Mouse (Mus musculus) kidney, embryonic 14.5 days (tissue): ENCODE measurements at regions not wholly inside any gene's neighbourhood (a gene's known extent, or its start where the extent isn't known, plus 50 kb on each side); places are given as distances from the start of the nearest gene placed in this dataset.

ENCODE experiments used
- ATAC-seq: fragments of 200-750 bp; cut with Nextera tagmentation; 2 replicates; pipeline ENCODE4 v1.8.0; 2017; ENCODE audit warnings: moderate number of reproducible peaks, mild to moderate bottlenecking, moderate TSS enrichment, moderate library complexity; ENCODE audit not compliant: low FRiP score, low TSS enrichment
- H3K27ac ChIP-seq: fragments of 300-500 bp; sonication (generic); 2 replicates; pipeline ENCODE4 v1.5.1; 2014; ENCODE audit warnings: low read depth, mild to moderate bottlenecking, low read length, moderate library complexity, mixed read lengths
- H3K27me3 ChIP-seq: fragments of 300-500 bp; sonication (generic); 2 replicates; pipeline ENCODE4 v1.6.1; 2014; ENCODE audit warnings: mild to moderate bottlenecking, low read length; ENCODE audit not compliant: control insufficient read depth, insufficient read depth
- H3K36me3 ChIP-seq: fragments of 300-500 bp; sonication (generic); 2 replicates; pipeline ENCODE4 v1.6.1; 2014; ENCODE audit warnings: low read length, mixed read lengths; ENCODE audit not compliant: control insufficient read depth, insufficient read depth
- H3K4me1 ChIP-seq: fragments of 300-500 bp; sonication (generic); 2 replicates; pipeline ENCODE4 v1.6.1; 2014; ENCODE audit warnings: low read length, mixed read lengths; ENCODE audit not compliant: control insufficient read depth, insufficient read depth
- H3K4me2 ChIP-seq: fragments of 300-500 bp; sonication (generic); replicated peaks from 2 replicates; pipeline ENCODE4 v1.6.1; 2014; ENCODE audit warnings: low read depth, mild to moderate bottlenecking, low read length
- H3K4me3 ChIP-seq: fragments of 300-500 bp; sonication (generic); 2 replicates; pipeline ENCODE4 v1.5.1; 2014; ENCODE audit warnings: mild to moderate bottlenecking, low read length
- H3K9ac ChIP-seq: fragments of 300-500 bp; sonication (generic); 2 replicates; pipeline ENCODE4 v1.6.1; 2014; ENCODE audit warnings: low read depth, mild to moderate bottlenecking, low read length, moderate library complexity
- H3K9me3 ChIP-seq: fragments of 300-500 bp; sonication (generic); 2 replicates; pipeline ENCODE4 v1.6.1; 2016; ENCODE audit warnings: low read length; ENCODE audit not compliant: control insufficient read depth
- WGBS: fragments of 180-500 bp; shearing (Covaris S2); extraction: QIAGEN DNeasy Blood & Tissue Kit; methylation state at CpG from one replicate; pipeline ENCODE4 v1.1.7; 2014; 5-methylcytosine and 5-hydroxymethylcytosine counted together

- Histone ChIP-seq H3K9ac (no peak overlapping the region), H3K4me2 (no peak overlapping the region), H3K27ac (no peak overlapping the region), H3K36me3 (no peaks in the 10 kb centered on the region), H3K4me3 (no peak overlapping the region), H3K9me3 (no peaks in the 10 kb centered on the region), H3K27me3 (no peaks in the 10 kb centered on the region), H3K4me1 (no peaks in the 10 kb centered on the region)
- ATAC-seq: no peak
- WGBS: 90% methylated on average over 9 of the region's 9 CpGs
Measured at GRCm38 (mm10) chr13:70193270-70193669, 391.1 kb downstream of the Med10 start.

DNA sequence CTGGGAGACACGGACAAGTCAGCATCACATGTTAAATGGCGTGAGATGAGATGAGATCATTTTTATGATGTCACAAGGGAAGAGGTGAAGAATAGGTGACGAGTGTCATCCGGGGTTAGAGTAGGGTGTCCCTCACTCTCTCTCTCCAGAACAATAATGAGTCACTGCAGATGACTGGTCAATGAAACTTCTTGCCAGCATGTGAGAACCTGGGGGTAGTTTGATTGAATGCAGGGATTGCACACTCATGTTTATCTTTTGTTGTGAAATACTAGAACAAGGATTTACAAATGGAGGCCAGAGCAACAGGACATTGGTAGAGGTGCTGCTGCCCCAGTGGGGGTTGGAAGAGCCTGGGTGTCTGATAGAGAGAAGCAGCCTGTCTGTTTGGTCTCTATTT, 393.7 kb downstream of the Med10 start:
- H3K4me3 ChIP-seq: no peak overlapping the region
- H3K27ac ChIP-seq: no peak overlapping the region
- no peak overlapping the region for H3K9ac ChIP-seq
- H3K27me3 ChIP-seq: no peaks in the 10 kb centered on the region
- no peaks in the 10 kb centered on the region for H3K4me1 ChIP-seq
- no peak for ATAC-seq
- no peak overlapping the region for H3K4me2 ChIP-seq
- 85% methylated on average over 4 of the region's 4 CpGs for WGBS
- no peaks in the 10 kb centered on the region for H3K9me3 ChIP-seq
- no peaks in the 10 kb centered on the region for H3K36me3 ChIP-seq

GRCm38 (mm10) chr13:70198638-70199037, 396.4 kb downstream of the Med10 start:
- H3K9ac ChIP-seq: no peak overlapping the region
- H3K4me3 ChIP-seq: no peak overlapping the region
- 88% methylated on average over 4 of the region's 4 CpGs for WGBS
- ATAC-seq: no peak
- no peak overlapping the region for H3K4me2 ChIP-seq
- H3K4me1 ChIP-seq: no peaks in the 10 kb centered on the region
- no peaks in the 10 kb centered on the region for H3K27me3 ChIP-seq
- H3K9me3 ChIP-seq: no peaks in the 10 kb centered on the region
- H3K36me3 ChIP-seq: no peaks in the 10 kb centered on the region
- no peak overlapping the region for H3K27ac ChIP-seq

DNA sequence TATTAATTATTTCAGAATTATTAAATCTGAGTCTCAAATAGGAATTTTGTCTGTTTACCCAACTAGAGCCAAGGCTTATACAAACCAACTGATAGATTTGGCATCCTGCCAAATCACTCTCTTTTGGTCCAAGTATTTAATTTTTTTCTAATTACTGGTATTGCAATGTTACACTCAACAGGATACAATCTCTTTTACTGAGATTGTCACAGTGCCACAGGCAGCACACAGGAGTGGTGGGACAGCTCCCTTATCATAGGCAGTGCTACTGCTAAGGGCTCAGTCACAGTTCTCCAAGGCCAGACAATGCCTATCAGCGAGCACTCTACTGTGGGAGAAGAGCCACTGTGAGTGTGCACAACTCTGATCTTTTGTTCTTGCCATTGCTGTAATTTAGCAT, 396.9 kb downstream of the Med10 start:
- WGBS: 78% methylated on average over 1 of the region's 1 CpGs
- Histone ChIP-seq H3K4me1 (no peaks in the 10 kb centered on the region), H3K4me3 (no peak overlapping the region), H3K36me3 (no peaks in the 10 kb centered on the region), H3K27me3 (no peaks in the 10 kb centered on the region), H3K27ac (no peak overlapping the region), H3K4me2 (no peak overlapping the region), H3K9me3 (no peaks in the 10 kb centered on the region), H3K9ac (no peak overlapping the region)
- ATAC-seq: no peak

DNA sequence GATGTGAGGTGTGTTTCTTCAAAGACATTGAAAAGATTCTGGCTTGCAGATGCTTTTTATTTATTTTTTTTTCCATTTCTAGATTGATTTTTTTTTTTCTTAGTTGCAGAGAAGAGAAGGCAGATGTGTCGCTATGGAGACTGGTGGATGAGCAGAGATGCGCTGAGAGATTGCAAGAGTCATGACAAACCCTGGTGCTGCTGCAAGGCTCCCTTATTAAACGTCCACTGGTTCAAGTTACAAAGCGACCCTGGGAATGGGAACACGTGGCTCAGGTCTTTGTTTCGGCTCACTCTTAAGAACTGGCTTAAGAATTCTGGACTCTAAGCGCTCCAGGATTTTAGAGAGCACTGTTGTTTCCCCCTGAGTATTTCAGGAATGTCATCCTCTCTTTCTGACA, 403.1 kb downstream of the Med10 start:
- Histone ChIP-seq H3K4me2 (no peak overlapping the region), H3K27ac (no peak overlapping the region), H3K4me3 (no peak overlapping the region), H3K9ac (no peak overlapping the region), H3K9me3 (no peaks in the 10 kb centered on the region), H3K4me1 (no peaks in the 10 kb centered on the region), H3K36me3 (no peaks in the 10 kb centered on the region), H3K27me3 (no peaks in the 10 kb centered on the region)
- no peak for ATAC-seq
- WGBS: 50% methylated on average over 7 of the region's 7 CpGs

- ATAC-seq: no peak
- Histone ChIP-seq H3K9ac (no peak overlapping the region), H3K4me2 (no peak overlapping the region), H3K4me1 (no peaks in the 10 kb centered on the region), H3K27me3 (no peaks in the 10 kb centered on the region), H3K27ac (no peak overlapping the region), H3K4me3 (no peak overlapping the region), H3K36me3 (no peaks in the 10 kb centered on the region), H3K9me3 (no peaks in the 10 kb centered on the region)
- WGBS: 73% methylated on average over 3 of the region's 3 CpGs
Measured at GRCm38 (mm10) chr13:70210158-70210557, 408.0 kb downstream of the Med10 start.

DNA sequence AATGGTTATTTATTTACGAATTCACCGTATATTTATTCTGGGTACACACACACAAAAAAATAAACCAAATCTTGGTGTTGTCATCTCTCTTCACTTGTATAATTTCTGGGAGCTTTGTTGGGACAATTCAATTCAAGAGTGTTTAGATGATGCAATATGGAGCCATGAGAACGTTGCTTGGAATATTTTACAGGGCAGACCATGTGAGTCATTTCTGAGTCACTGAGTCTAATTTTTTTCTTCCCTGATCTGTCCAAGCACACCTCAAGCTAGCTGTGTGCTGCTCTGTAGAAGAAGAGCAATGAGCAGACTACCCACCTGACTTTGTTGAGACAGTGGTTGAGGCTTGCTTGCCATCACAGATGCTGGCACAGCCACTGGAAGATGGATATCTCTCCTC, 410.8 kb downstream of the Med10 start:
- H3K27ac ChIP-seq: no peak overlapping the region
- H3K4me2 ChIP-seq: no peak overlapping the region
- no peak for ATAC-seq
- no peaks in the 10 kb centered on the region for H3K9me3 ChIP-seq
- no peaks in the 10 kb centered on the region for H3K4me1 ChIP-seq
- H3K36me3 ChIP-seq: no peaks in the 10 kb centered on the region
- H3K4me3 ChIP-seq: no peak overlapping the region
- no peak overlapping the region for H3K9ac ChIP-seq
- WGBS: 84% methylated on average over 3 of the region's 3 CpGs
- H3K27me3 ChIP-seq: no peaks in the 10 kb centered on the region

DNA sequence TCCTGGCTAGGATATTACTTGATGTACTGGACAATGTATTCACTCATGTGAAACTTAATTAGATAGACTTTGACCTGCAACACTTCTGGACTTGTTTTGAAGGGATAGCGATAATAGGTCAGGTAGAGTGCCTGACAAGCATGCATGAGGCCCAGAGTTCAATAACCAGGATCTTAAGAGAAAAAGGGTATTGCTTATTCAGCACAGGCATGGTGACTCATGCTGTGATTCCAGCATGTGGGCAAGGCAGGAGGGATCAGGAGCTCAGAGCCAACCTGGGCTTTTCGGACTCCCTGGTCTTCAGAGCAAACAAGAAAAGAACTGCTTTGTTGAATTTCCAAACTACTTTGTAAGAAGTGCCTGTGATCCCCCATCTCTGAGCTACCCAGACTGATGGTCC, 411.4 kb downstream of the Med10 start:
- Histone ChIP-seq H3K36me3 (no peaks in the 10 kb centered on the region), H3K4me3 (no peak overlapping the region), H3K9ac (no peak overlapping the region), H3K9me3 (no peaks in the 10 kb centered on the region), H3K4me1 (no peaks in the 10 kb centered on the region), H3K27me3 (no peaks in the 10 kb centered on the region), H3K27ac (no peak overlapping the region), H3K4me2 (no peak overlapping the region)
- WGBS: 74% methylated on average over 2 of the region's 2 CpGs
- ATAC-seq: no peak

DNA sequence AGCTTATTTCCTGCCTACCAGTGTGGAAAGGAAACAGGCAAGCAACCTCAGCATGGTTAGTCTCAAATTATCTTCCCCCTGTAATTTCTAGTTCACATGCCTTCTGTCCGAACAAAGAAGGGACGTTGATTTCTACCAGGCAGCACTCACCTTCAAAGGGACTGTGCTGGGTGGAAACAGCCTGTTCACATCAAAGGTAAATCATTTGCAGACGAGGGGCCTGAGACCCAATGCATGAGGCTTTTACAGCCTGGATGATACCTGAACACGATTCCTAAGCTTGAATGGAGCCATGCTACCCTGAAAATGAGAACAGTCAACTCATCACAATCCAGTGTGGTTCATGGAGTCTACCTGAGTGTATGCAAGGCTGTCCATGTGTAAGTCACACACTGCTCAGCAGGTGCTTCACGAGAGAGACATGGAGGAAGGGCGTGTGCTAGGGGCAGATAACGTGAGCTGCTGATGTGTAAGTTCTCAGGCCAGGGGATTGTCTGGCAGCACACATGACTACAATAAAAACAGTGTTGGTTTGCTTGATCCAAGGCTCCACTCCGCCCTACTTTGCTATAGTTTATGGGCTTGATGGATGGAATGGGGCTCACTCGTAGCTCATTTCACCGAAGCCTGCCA, 411.9 kb downstream of the Med10 start:
- Histone ChIP-seq H3K4me2 (no peak overlapping the region), H3K27ac (no peak overlapping the region)

More for the DNA sequence above, 411.9 kb downstream of the Med10 start:
- Histone ChIP-seq H3K36me3 (no peaks in the 10 kb centered on the region), H3K27me3 (no peaks in the 10 kb centered on the region), H3K4me3 (no peak overlapping the region), H3K4me1 (no peaks in the 10 kb centered on the region), H3K9me3 (no peaks in the 10 kb centered on the region), H3K9ac (no peak overlapping the region)
- ATAC-seq: no peak
- 58% methylated on average over 10 of the region's 10 CpGs for WGBS
